Mouse (Mus musculus) thymus, postnatal 14 days (tissue): ENCODE measurements around the gene Tiparp.

Source experiments
- DNase-seq: peaks from one replicate; pipeline ENCODE4 v3.0.0; 2021

Tiparp gene

GRCm38 (mm10) chr3:65529471-65530215 lies 1.4 kb downstream of the Tiparp start:
- DNase-seq = peak; percentile 23

- DNase-seq = no peak
Observed at GRCm38 (mm10) chr3:65533014-65533413, 4.8 kb downstream of the Tiparp start.

GRCm38 (mm10) chr3:65533598-65533997 lies 5.4 kb downstream of the Tiparp start:
- no peak for DNase-seq

- DNase-seq = no peak
Observed at GRCm38 (mm10) chr3:65534488-65534887, 6.3 kb downstream of the Tiparp start.

GRCm38 (mm10) chr3:65535087-65535761 lies 7.0 kb downstream of the Tiparp start:
- DNase-seq = no peak

- peak; percentile 48 for DNase-seq
Observed at GRCm38 (mm10) chr3:65537288-65537687, 9.1 kb downstream of the Tiparp start.

GRCm38 (mm10) chr3:65540906-65541551 lies 12.8 kb downstream of the Tiparp start:
- DNase-seq = no peak

GRCm38 (mm10) chr3:65541552-65541935 lies 13.3 kb downstream of the Tiparp start:
- DNase-seq = no peak

GRCm38 (mm10) chr3:65549785-65550184 lies 21.6 kb downstream of the Tiparp start:
- DNase-seq = no peak

GRCm38 (mm10) chr3:65551065-65551464 lies 22.9 kb downstream of the Tiparp start:
- no peak for DNase-seq

- no peak for DNase-seq
Observed at GRCm38 (mm10) chr3:65554633-65555032, 26.4 kb downstream of the Tiparp start.

- no peak for DNase-seq
Observed at GRCm38 (mm10) chr3:65558679-65559078, 30.5 kb downstream of the Tiparp start.

- no peak for DNase-seq
Observed at GRCm38 (mm10) chr3:65562212-65562611, 34.0 kb downstream of the Tiparp start.

- no peak for DNase-seq
Observed at GRCm38 (mm10) chr3:65562694-65563093, 34.5 kb downstream of the Tiparp start.

GRCm38 (mm10) chr3:65563926-65564624 lies 35.9 kb downstream of the Tiparp start:
- no peak for DNase-seq

- no peak for DNase-seq
Observed at GRCm38 (mm10) chr3:65565632-65566300, 37.6 kb downstream of the Tiparp start.

GRCm38 (mm10) chr3:65569941-65570340 lies 41.7 kb downstream of the Tiparp start:
- DNase-seq = no peak

GRCm38 (mm10) chr3:65573516-65573915 lies 45.3 kb downstream of the Tiparp start:
- DNase-seq = no peak

GRCm38 (mm10) chr3:65577602-65578001 lies 49.4 kb downstream of the Tiparp start:
- DNase-seq = no peak

GRCm38 (mm10) chr3:65579260-65579921 lies 51.2 kb downstream of the Tiparp start:
- no peak for DNase-seq

GRCm38 (mm10) chr3:65581596-65581995 lies 53.4 kb downstream of the Tiparp start:
- DNase-seq = no peak

- DNase-seq = no peak
Observed at GRCm38 (mm10) chr3:65584329-65584728, 56.1 kb downstream of the Tiparp start.
